Mouse (Mus musculus): ENCODE measurements around the gene Tet2.

The Tet2 gene

GRCm38 (mm10) chr3:133518116-133518515, 26.8 kb downstream of the Tet2 start:
- no peak for DNase-seq (ENCODE audit: low read depth, low spot score)

GRCm38 (mm10) chr3:133517406-133517805, 27.5 kb downstream of the Tet2 start:
- no peak for DNase-seq (ENCODE audit: low read depth, low spot score)

- peak; percentile 9 for DNase-seq (ENCODE audit: low read depth, low spot score)
Observed at GRCm38 (mm10) chr3:133516137-133516536, 28.8 kb downstream of the Tet2 start.

- DNase-seq (ENCODE audit: low read depth, low spot score), result no peak
Observed at GRCm38 (mm10) chr3:133515204-133515969, 29.6 kb downstream of the Tet2 start.

- DNase-seq (ENCODE audit: low read depth, low spot score), result no peak
Observed at GRCm38 (mm10) chr3:133514290-133514689, 30.6 kb downstream of the Tet2 start.

- no peak for DNase-seq (ENCODE audit: low read depth, low spot score)
Observed at GRCm38 (mm10) chr3:133513475-133513874, 31.5 kb downstream of the Tet2 start.

- DNase-seq (ENCODE audit: low read depth, low spot score), result no peak
Observed at GRCm38 (mm10) chr3:133510368-133510767, 34.6 kb downstream of the Tet2 start.

- no peak for DNase-seq (ENCODE audit: low read depth, low spot score)
Observed at GRCm38 (mm10) chr3:133509796-133510195, 35.1 kb downstream of the Tet2 start.

GRCm38 (mm10) chr3:133508881-133509280, 36.1 kb downstream of the Tet2 start:
- DNase-seq (ENCODE audit: low read depth, low spot score), result no peak

GRCm38 (mm10) chr3:133506289-133506954, 38.5 kb downstream of the Tet2 start:
- DNase-seq (ENCODE audit: low read depth, low spot score), result no peak

GRCm38 (mm10) chr3:133496953-133497352, 48.0 kb downstream of the Tet2 start:
- no peak for DNase-seq (ENCODE audit: low read depth, low spot score)

GRCm38 (mm10) chr3:133491370-133491769, 53.6 kb downstream of the Tet2 start:
- no peak for DNase-seq (ENCODE audit: low read depth, low spot score)

- no peak for DNase-seq (ENCODE audit: low read depth, low spot score)
Observed at GRCm38 (mm10) chr3:133488022-133488725, 56.8 kb downstream of the Tet2 start.

- no peak for DNase-seq (ENCODE audit: low read depth, low spot score)
Observed at GRCm38 (mm10) chr3:133482887-133483286, 62.1 kb downstream of the Tet2 start.

GRCm38 (mm10) chr3:133478987-133479386, 66.0 kb downstream of the Tet2 start:
- no peak for DNase-seq (ENCODE audit: low read depth, low spot score)

GRCm38 (mm10) chr3:133473781-133474180, 71.2 kb downstream of the Tet2 start:
- no peak for DNase-seq (ENCODE audit: low read depth, low spot score)

GRCm38 (mm10) chr3:133471101-133471500, 73.8 kb downstream of the Tet2 start:
- no peak for DNase-seq (ENCODE audit: low read depth, low spot score)

- no peak for DNase-seq (ENCODE audit: low read depth, low spot score)
Observed at GRCm38 (mm10) chr3:133468883-133469282, 76.1 kb downstream of the Tet2 start.

- no peak for DNase-seq (ENCODE audit: low read depth, low spot score)
Observed at GRCm38 (mm10) chr3:133463233-133463632, 81.7 kb downstream of the Tet2 start.

GRCm38 (mm10) chr3:133462485-133462884, 82.5 kb downstream of the Tet2 start:
- DNase-seq (ENCODE audit: low read depth, low spot score), result no peak

- DNase-seq (ENCODE audit: low read depth, low spot score), result no peak
Observed at GRCm38 (mm10) chr3:133462059-133462458, 82.9 kb downstream of the Tet2 start.

- DNase-seq (ENCODE audit: low read depth, low spot score), result no peak
Observed at GRCm38 (mm10) chr3:133459174-133459573, 85.8 kb downstream of the Tet2 start.

GRCm38 (mm10) chr3:133453896-133454295, 91.0 kb downstream of the Tet2 start:
- DNase-seq (ENCODE audit: low read depth, low spot score), result no peak
